Mouse (Mus musculus) MEL (cell line): Measurements from ENCODE around the gene Syne2.

ENCODE experiments used
- CTCF ChIP-seq, 3 experiments: IDR thresholded peaks in 2 of 3; conservative IDR thresholded peaks in 1 of 3; 2 replicates each; pipeline ENCODE4 v1.5.1; 2011 to 2012; ENCODE audit warnings: low read length in 3 of 3, low read depth in 2 of 3, mild to moderate bottlenecking in 2 of 3, improper control_type of control experiment in 1 of 3, inconsistent platforms in 1 of 3, mixed read lengths in 1 of 3, moderate library complexity in 1 of 3; ENCODE audit not compliant: control insufficient read depth in 1 of 3, insufficient read depth in 1 of 3, poor library complexity in 1 of 3, severe bottlenecking in 1 of 3
- E2F4 ChIP-seq: IDR thresholded peaks from 2 replicates; pipeline ENCODE4 v1.6.1; 2011; ENCODE audit warnings: low read depth, low read length, improper control_type of control experiment, borderline replicate concordance
- EP300 ChIP-seq, 2 experiments: IDR thresholded peaks; 2 replicates each; pipeline ENCODE4 v1.6.1; 2011; ENCODE audit warnings: improper control_type of control experiment in 2 of 2, low read length in 2 of 2, low read depth in 1 of 2, mild to moderate bottlenecking in 1 of 2
- GATA1 ChIP-seq: IDR thresholded peaks from 2 replicates; pipeline ENCODE4 v1.6.1; 2011; ENCODE audit warnings: low read depth, low read length, improper control_type of control experiment
- HCFC1 ChIP-seq: IDR thresholded peaks from 2 replicates; pipeline ENCODE4 v1.6.1; 2012; ENCODE audit warnings: low read depth, mild to moderate bottlenecking, inconsistent platforms, low read length, improper control_type of control experiment, moderate library complexity
- POLR2AphosphoS2 ChIP-seq: IDR thresholded peaks from 2 replicates; pipeline ENCODE4 v1.6.1; 2011; ENCODE audit warnings: low read length, improper control_type of control experiment
- UBTF ChIP-seq: IDR thresholded peaks from 2 replicates; pipeline ENCODE4 v1.6.1; 2012; ENCODE audit warnings: low read depth, mild to moderate bottlenecking, inconsistent platforms, low read length, improper control_type of control experiment, moderate library complexity, borderline replicate concordance; ENCODE audit not compliant: insufficient read depth
- USF1 ChIP-seq: IDR thresholded peaks from 2 replicates; pipeline ENCODE4 v1.6.1; 2014; ENCODE audit warnings: low read depth, mild to moderate bottlenecking, inconsistent platforms, low read length, improper control_type of control experiment, moderate library complexity

DNA sequence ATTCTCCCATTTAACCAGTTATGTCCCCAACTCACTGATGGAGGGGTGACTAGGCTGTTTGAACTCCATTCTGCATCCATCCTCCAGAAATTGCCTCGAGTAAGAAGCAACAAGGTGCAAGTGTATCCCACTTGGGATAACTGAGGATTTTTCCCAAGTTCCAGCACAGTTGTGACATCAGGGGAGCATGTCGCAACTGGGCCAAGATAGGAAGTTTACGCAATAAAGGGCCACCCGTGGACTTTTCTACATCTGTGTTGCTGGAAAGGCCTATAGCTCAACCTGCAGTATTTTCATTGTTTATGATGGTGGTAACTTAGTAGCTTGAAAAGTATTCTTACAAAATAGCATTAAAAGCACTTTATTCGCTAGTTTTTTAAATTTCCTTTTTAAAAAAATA lies 97.8 kb downstream of the Syne2 start:
- TF ChIP-seq HCFC1: no peak
- TF ChIP-seq UBTF: no peak
- TF ChIP-seq USF1: no peak
- TF ChIP-seq E2F4: no peak
- no peak for TF ChIP-seq EP300 (IDR thresholded peaks at IDR 0.05; ENCODE audit: low read depth in 1 of 2, low read length in 2 of 2)
- no peak for TF ChIP-seq CTCF (IDR thresholded peaks at IDR 0.05 in 2 of 3, conservative IDR thresholded peaks at IDR 0.05 in 1 of 3; ENCODE audit: control insufficient read depth in 1 of 3, insufficient read depth in 1 of 3, low read depth in 2 of 3, low read length in 3 of 3, poor library complexity in 1 of 3, severe bottlenecking in 1 of 3)
- TF ChIP-seq GATA1: no peak
- no peak for TF ChIP-seq POLR2AphosphoS2
